Mouse (Mus musculus) liver, embryonic 13.5 days (tissue): ENCODE results near the gene Pou5f1. TPM values are rescaled to one million over a fixed set of nuclear protein-coding genes. Genes with fewer than 3 reads are reported as not detected.

Experiments
- ATAC-seq: fragments of 200-750 bp; cut with Nextera tagmentation; 2 replicates; pipeline ENCODE4 v1.8.0; 2017; ENCODE audit warnings: low read depth, mild to moderate bottlenecking, moderate number of reproducible peaks, moderate library complexity
- DNase-seq: peaks from one replicate; pipeline ENCODE4 v3.0.0; 2022
- H3K27ac ChIP-seq: fragments of 300-500 bp; sonication (generic); 2 replicates; pipeline ENCODE4 v1.5.1; 2015; ENCODE audit warnings: moderate library complexity, mild to moderate bottlenecking, inconsistent platforms
- H3K27me3 ChIP-seq: fragments of 300-500 bp; sonication (generic); 2 replicates; pipeline ENCODE4 v1.6.1; 2015; ENCODE audit warnings: mild to moderate bottlenecking, inconsistent platforms
- H3K36me3 ChIP-seq: fragments of 300-500 bp; sonication (generic); 2 replicates; pipeline ENCODE4 v1.6.1; 2015; ENCODE audit warnings: mild to moderate bottlenecking, inconsistent platforms
- H3K4me1 ChIP-seq: fragments of 300-500 bp; sonication (generic); replicated peaks from 2 replicates; pipeline ENCODE4 v1.6.1; 2015; ENCODE audit warnings: inconsistent platforms
- H3K4me2 ChIP-seq: fragments of 300-500 bp; sonication (generic); 2 replicates; pipeline ENCODE4 v1.6.1; 2015; ENCODE audit warnings: inconsistent platforms, mild to moderate bottlenecking, moderate library complexity
- H3K4me3 ChIP-seq: fragments of 300-500 bp; sonication (generic); replicated peaks from 2 replicates; pipeline ENCODE4 v1.5.1; 2015; ENCODE audit warnings: mild to moderate bottlenecking, inconsistent platforms
- H3K9ac ChIP-seq: fragments of 300-500 bp; sonication (generic); 2 replicates; pipeline ENCODE4 v1.6.1; 2015; ENCODE audit warnings: mild to moderate bottlenecking, inconsistent platforms
- H3K9me3 ChIP-seq: fragments of 300-500 bp; sonication (generic); replicated peaks from 2 replicates; pipeline ENCODE4 v1.6.1; 2016; ENCODE audit warnings: inconsistent platforms
- WGBS: fragments of 180-500 bp; shearing (Covaris S2); methylation state at CpG from one replicate; pipeline ENCODE4 v1.1.7; 2015; ENCODE audit not compliant: insufficient replicate concordance; 5-methylcytosine and 5-hydroxymethylcytosine counted together
- polyA plus RNA-seq: library from polyadenylated mRNA; unstranded; fragments of >200 nt; fragmentation: Nextera tagmentation; extraction: Ambion mirVana; gene quantifications from 2 replicates; pipeline ENCODE4 v1.2.1, GENCODE M21; 2015

The Pou5f1 gene
- polyA plus RNA-seq, 1 experiment from 2014 or later: not detected

- DNase-seq (no peak), ATAC-seq (no peak)
- Histone ChIP-seq H3K27me3 (no peaks in the 10 kb centered on the region), H3K36me3 (no peaks in the 10 kb centered on the region), H3K27ac (no peak overlapping the region), H3K4me2 (no peak overlapping the region), H3K4me3 (no peak overlapping the region), H3K4me1 (no peaks in the 10 kb centered on the region), H3K9me3 (no peaks in the 10 kb centered on the region), H3K9ac (no peak overlapping the region)
- 61% methylated on average over 5 of the region's 5 CpGs for WGBS
Measured at GRCm38 (mm10) chr17:35554321-35554720, 48.5 kb downstream of the Pou5f1 start.

DNA sequence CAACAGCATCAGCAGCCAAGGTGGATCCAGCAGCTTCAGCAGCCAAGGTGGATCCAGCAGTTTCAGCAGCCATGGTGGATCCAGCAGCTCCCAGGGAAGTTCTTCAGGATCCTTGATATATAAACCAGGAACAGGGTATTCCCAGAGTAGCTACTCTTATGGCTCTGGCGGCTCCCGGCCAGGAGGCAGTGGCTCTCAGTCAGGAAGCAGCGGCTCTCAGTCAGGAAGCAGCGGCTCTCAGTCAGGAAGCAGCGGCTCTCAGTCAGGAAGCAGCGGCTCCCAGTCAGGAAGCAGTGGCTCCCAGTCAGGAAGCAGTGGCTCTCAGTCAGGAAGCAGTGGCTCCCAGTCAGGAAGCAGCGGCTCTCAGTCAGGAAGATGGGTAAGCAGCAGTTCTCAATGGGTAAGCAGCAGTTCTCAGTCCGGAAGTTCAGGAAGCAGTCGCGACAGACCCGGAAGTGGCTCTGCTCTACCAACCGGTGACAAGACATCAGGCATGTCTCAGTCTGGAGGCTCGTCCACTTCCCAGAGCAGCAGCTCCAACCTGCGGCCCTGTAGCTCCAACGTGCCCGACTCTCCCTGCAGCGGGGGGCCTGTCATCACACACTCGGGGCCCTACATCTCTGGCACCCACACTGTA, 49.1 kb downstream of the Pou5f1 start:
- 71% methylated on average over 18 of the region's 18 CpGs for WGBS
- Histone ChIP-seq H3K4me3 (no peak overlapping the region), H3K9ac (no peak overlapping the region), H3K27ac (no peak overlapping the region), H3K4me2 (no peak overlapping the region), H3K36me3 (no peaks in the 10 kb centered on the region), H3K4me1 (no peaks in the 10 kb centered on the region), H3K27me3 (no peaks in the 10 kb centered on the region), H3K9me3 (no peaks in the 10 kb centered on the region)
- ATAC-seq (no peak), DNase-seq (no peak)

DNA sequence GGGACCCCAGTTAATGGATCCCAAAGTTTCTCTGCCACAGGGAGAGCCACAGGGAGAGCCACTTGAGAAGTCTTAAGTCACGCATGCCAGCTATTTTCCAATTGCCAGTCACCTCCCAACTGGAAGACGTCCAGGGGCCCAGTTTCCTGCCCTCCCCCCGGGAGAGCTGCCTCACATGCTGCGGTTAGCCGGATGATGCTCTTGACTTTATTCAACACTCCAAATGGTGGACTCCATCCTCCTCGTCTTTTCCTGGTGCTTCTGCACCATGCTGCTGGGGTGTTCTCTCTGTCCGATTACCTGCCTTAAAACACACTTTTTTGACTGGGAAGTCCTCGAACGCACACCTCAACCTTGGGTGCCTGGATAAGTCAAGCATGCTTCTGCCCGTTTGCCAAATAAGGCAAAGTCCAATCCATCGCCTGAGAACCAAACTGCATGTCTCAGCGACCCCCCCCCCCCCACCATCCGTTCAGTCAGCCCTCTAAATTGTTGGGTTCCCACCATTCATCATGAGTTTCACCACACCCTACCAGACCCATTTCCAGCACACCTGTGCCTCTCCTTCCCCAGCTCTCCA, 50.5 kb downstream of the Pou5f1 start:
- Histone ChIP-seq H3K4me1 (no peaks in the 10 kb centered on the region), H3K9me3 (no peaks in the 10 kb centered on the region), H3K27me3 (no peaks in the 10 kb centered on the region), H3K36me3 (no peaks in the 10 kb centered on the region), H3K4me3 (no peak overlapping the region), H3K4me2 (no peak overlapping the region), H3K9ac (no peak overlapping the region), H3K27ac (no peak overlapping the region)
- ATAC-seq (no peak), DNase-seq (no peak)
- 73% methylated on average over 13 of the region's 13 CpGs for whole genome bisulfite sequencing

- no peak overlapping the region for H3K4me3 ChIP-seq
- H3K36me3 ChIP-seq: no peaks in the 10 kb centered on the region
- DNase-seq (no peak), ATAC-seq (no peak)
- H3K4me2 ChIP-seq: no peak overlapping the region
- H3K9me3 ChIP-seq: no peaks in the 10 kb centered on the region
- 26% methylated on average over 5 of the region's 5 CpGs for WGBS
- H3K9ac ChIP-seq: no peak overlapping the region
- H3K27ac ChIP-seq: no peak overlapping the region
- H3K27me3 ChIP-seq: no peaks in the 10 kb centered on the region
- H3K4me1 ChIP-seq: no peaks in the 10 kb centered on the region
Measured at GRCm38 (mm10) chr17:35556812-35557211, 51.0 kb downstream of the Pou5f1 start.

DNA sequence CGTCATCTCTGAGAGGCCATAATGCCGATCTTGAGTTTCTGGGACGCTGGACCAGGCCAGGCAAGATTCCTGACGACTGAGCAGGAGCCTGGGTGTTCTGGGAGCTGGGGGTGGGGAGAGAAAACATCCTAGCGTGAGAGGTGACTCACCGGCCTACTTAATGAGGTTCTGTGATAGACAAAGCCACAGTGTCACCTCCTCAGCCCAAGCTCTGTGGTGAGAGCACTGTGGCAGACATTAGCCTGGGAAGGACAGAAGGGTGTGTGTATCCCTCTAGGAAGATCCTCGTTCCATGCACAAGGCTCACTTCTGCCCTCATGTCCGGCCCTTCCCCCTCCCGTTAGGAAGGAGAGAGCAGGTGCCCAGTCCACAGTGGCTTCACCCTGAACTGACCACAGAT, 51.5 kb downstream of the Pou5f1 start:
- WGBS: 63% methylated on average over 9 of the region's 9 CpGs
- no peaks in the 10 kb centered on the region for H3K27me3 ChIP-seq
- no peaks in the 10 kb centered on the region for H3K9me3 ChIP-seq
- no peak for ATAC-seq
- DNase-seq: no peak
- H3K4me1 ChIP-seq: no peaks in the 10 kb centered on the region
- H3K4me3 ChIP-seq: no peak overlapping the region
- H3K36me3 ChIP-seq: no peaks in the 10 kb centered on the region
- no peak overlapping the region for H3K4me2 ChIP-seq
- no peak overlapping the region for H3K27ac ChIP-seq
- no peak overlapping the region for H3K9ac ChIP-seq

GRCm38 (mm10) chr17:35558216-35558615, 52.4 kb downstream of the Pou5f1 start:
- no peak for DNase-seq
- H3K9me3 ChIP-seq: no peaks in the 10 kb centered on the region
- WGBS: 35% methylated on average over 8 of the region's 8 CpGs
- ATAC-seq: no peak
- no peak overlapping the region for H3K27ac ChIP-seq
- H3K4me1 ChIP-seq: no peaks in the 10 kb centered on the region
- no peak overlapping the region for H3K9ac ChIP-seq
- H3K36me3 ChIP-seq: no peaks in the 10 kb centered on the region
- H3K4me2 ChIP-seq: no peak overlapping the region
- no peak overlapping the region for H3K4me3 ChIP-seq
- H3K27me3 ChIP-seq: 0 out of 2 replicates have a peak, but pooled peaks cover 3% of the 10 kb centered on the region

Other genes with a start within 250 kb of the Pou5f1 start
- 74.5 and 77.7 TPM in 2 replicates for gene H2-D1, start 243.3 kb upstream of the Pou5f1 start, polyA plus RNA-seq
- gene H2-Q1, start 185.6 kb upstream of the Pou5f1 start, polyA plus RNA-seq: 1.0 and 1.4 TPM in 2 replicates
- 0.68 and 0.90 TPM in 2 replicates for gene H2-Q2, start 163.8 kb upstream of the Pou5f1 start, polyA plus RNA-seq
- 1.7 and 2.0 TPM in 2 replicates for gene H2-Q4, start 126.4 kb upstream of the Pou5f1 start, polyA plus RNA-seq
- 9.6 and 11.1 TPM in 2 replicates for gene H2-Q6, start 81.2 kb upstream of the Pou5f1 start, polyA plus RNA-seq
- 23.9 and 24.6 TPM in 2 replicates for gene H2-Q7, start 66.9 kb upstream of the Pou5f1 start, polyA plus RNA-seq
- gene H2-Q10, start 35.9 kb upstream of the Pou5f1 start, polyA plus RNA-seq: 147 and 152 TPM in 2 replicates
- 44.3 and 50.4 TPM in 2 replicates for gene Tcf19, start 10.8 kb downstream of the Pou5f1 start, polyA plus RNA-seq
- gene Cchcr1, start 11.1 kb downstream of the Pou5f1 start, polyA plus RNA-seq: 7.5 and 8.8 TPM in 2 replicates
- 0.12 and 0.27 TPM in 2 replicates for gene Psors1c2, start 27.2 kb downstream of the Pou5f1 start, polyA plus RNA-seq
- not detected in 2 replicates for gene Cdsn, start 46.1 kb downstream of the Pou5f1 start, polyA plus RNA-seq
- not detected in 2 replicates for gene 2300002M23Rik, start 61.4 kb downstream of the Pou5f1 start, polyA plus RNA-seq
- gene Sfta2, start 95.5 kb downstream of the Pou5f1 start, polyA plus RNA-seq: not detected in 2 replicates
- not detected in 2 replicates for gene Gm9573, start 120.6 kb downstream of the Pou5f1 start, polyA plus RNA-seq
- gene Mucl3, start 137.7 kb downstream of the Pou5f1 start, polyA plus RNA-seq: 0.03 and 0.06 TPM in 2 replicates
- gene Vars2, start 161.6 kb downstream of the Pou5f1 start, polyA plus RNA-seq: 7.7 TPM in 2 replicates
- 31.9 and 33.9 TPM in 2 replicates for gene Gtf2h4, start 167.7 kb downstream of the Pou5f1 start, polyA plus RNA-seq
- gene Ddr1, start 198.6 kb downstream of the Pou5f1 start, polyA plus RNA-seq: 2.9 and 3.7 TPM in 2 replicates